9 mouse cellular contexts compared by ENCODE assay signal in genomic region chr3:97811651-97812399, GRCm38 (mm10).
A peak's percentile ranks its signal among the peaks of the same experiment; 100 is the strongest.
DNase-seq lines count a peak whose midpoint lies in the region; ATAC-seq and TF ChIP-seq lines count a peak whose summit lies in the region.
"Had no signal": no experiment of that assay in that cellular context is flagged by ENCODE, and none has a peak within 500 bp of the region (broad histone marks: within the 10 kb centered on the region; RNA-seq: fewer than 3 reads in every experiment).

No protein-coding gene starts in this region.

- DNase-seq in forebrain, embryonic 10.5 days (ENCODE audit: extremely low spot score, low spot score): no peak
- DNase-seq in midbrain, embryonic 14.5 days: peak; percentile 23
- no peak for DNase-seq in midbrain, embryonic 10.5 days (ENCODE audit: low spot score)
- peak; percentile 69 to 75 for DNase-seq in heart, postnatal 10 days
- DNase-seq in midbrain, postnatal 0 days (ENCODE audit: low spot score): peak; percentile 93
- DNase-seq in urinary bladder, postnatal 36 days (ENCODE audit: low spot score in 2 of 2): no peak

- no peak overlapping the region for H3K9ac ChIP-seq in forebrain, embryonic 13.5 days
- H3K9ac ChIP-seq in midbrain, embryonic 14.5 days (replicated peaks; ENCODE audit: low read length): no peak overlapping the region
- H3K9ac ChIP-seq in midbrain, postnatal 0 days (replicated peaks; ENCODE audit: low read length, poor library complexity, severe bottlenecking): peak overlapping the region; percentile 33; the same call in 1 of the 2 replicates

- no peaks in the 10 kb centered on the region for H3K36me3 ChIP-seq in forebrain, embryonic 13.5 days (ENCODE audit: poor library complexity, severe bottlenecking)
- no peaks in the 10 kb centered on the region for H3K36me3 ChIP-seq in forebrain, embryonic 10.5 days (replicated peaks)
- H3K36me3 ChIP-seq in midbrain, embryonic 14.5 days (ENCODE audit: control insufficient read depth, insufficient read depth, low read length): no peaks in the 10 kb centered on the region
- no peaks in the 10 kb centered on the region for H3K36me3 ChIP-seq in midbrain, embryonic 10.5 days
- no peaks in the 10 kb centered on the region for H3K36me3 ChIP-seq in midbrain, postnatal 0 days (ENCODE audit: insufficient read depth, low read length)

- H3K9me3 ChIP-seq in forebrain, embryonic 13.5 days (replicated peaks): no peaks in the 10 kb centered on the region
- no peaks in the 10 kb centered on the region for H3K9me3 ChIP-seq in forebrain, embryonic 10.5 days
- no peaks in the 10 kb centered on the region for H3K9me3 ChIP-seq in midbrain, embryonic 14.5 days (ENCODE audit: control insufficient read depth, low read length)
- H3K9me3 ChIP-seq in midbrain, embryonic 10.5 days (replicated peaks): no peaks in the 10 kb centered on the region
- H3K9me3 ChIP-seq in midbrain, postnatal 0 days (ENCODE audit: low read length): no peaks in the 10 kb centered on the region

- WGBS in forebrain, embryonic 13.5 days: 28% methylated on average over 7 of the region's 7 CpGs
- 23% methylated on average over 7 of the region's 7 CpGs for WGBS in forebrain, embryonic 10.5 days
- WGBS in midbrain, embryonic 14.5 days: 29% methylated on average over 7 of the region's 7 CpGs
- 25% methylated on average over 7 of the region's 7 CpGs for WGBS in midbrain, embryonic 10.5 days
- 22% methylated on average over 7 of the region's 7 CpGs for WGBS in midbrain, postnatal 0 days

- no peak for TF ChIP-seq CTCF in midbrain, postnatal 0 days (IDR thresholded peaks at IDR 0.05)

- ATAC-seq in forebrain, embryonic 13.5 days: peak; percentile 68; the same call in 1 of the 2 replicates
- no peak for ATAC-seq in midbrain, embryonic 14.5 days (ENCODE audit: low FRiP score, low TSS enrichment)
- ATAC-seq in midbrain, postnatal 0 days (ENCODE audit: low FRiP score): peak; percentile 94
- ATAC-seq in inflammation-experienced regulatory T-cells, adult 6 months: no peak

- peaks cover 22% of the 10 kb centered on the region for H3K4me1 ChIP-seq in forebrain, embryonic 13.5 days
- H3K4me1 ChIP-seq in forebrain, embryonic 10.5 days: peaks cover 23% of the 10 kb centered on the region
- H3K4me1 ChIP-seq in midbrain, embryonic 14.5 days (ENCODE audit: control insufficient read depth, insufficient read depth, low read length): no peaks in the 10 kb centered on the region
- H3K4me1 ChIP-seq in midbrain, embryonic 10.5 days: peaks cover 26% of the 10 kb centered on the region
- H3K4me1 ChIP-seq in midbrain, postnatal 0 days (ENCODE audit: insufficient read depth, low read length): peaks cover 10% of the 10 kb centered on the region; the same call in 1 of the 2 replicates

- H3K4me2 ChIP-seq in forebrain, embryonic 13.5 days: no peak overlapping the region
- no peak overlapping the region for H3K4me2 ChIP-seq in midbrain, embryonic 14.5 days (ENCODE audit: low read length)
- H3K4me2 ChIP-seq in midbrain, postnatal 0 days (ENCODE audit: low read depth, low read length, poor library complexity, severe bottlenecking): peak overlapping the region; percentile 24; the same call in 1 of the 2 replicates

- no peak overlapping the region for H3K27ac ChIP-seq in forebrain, embryonic 13.5 days
- no peak overlapping the region for H3K27ac ChIP-seq in forebrain, embryonic 10.5 days
- H3K27ac ChIP-seq in midbrain, embryonic 14.5 days (replicated peaks; ENCODE audit: low read depth, low read length): no peak overlapping the region
- H3K27ac ChIP-seq in midbrain, embryonic 10.5 days (replicated peaks): no peak overlapping the region
- H3K27ac ChIP-seq in midbrain, postnatal 0 days (ENCODE audit: low read depth, low read length): peak overlapping the region; percentile 82

- no peak overlapping the region for H3K4me3 ChIP-seq in forebrain, embryonic 13.5 days
- no peak overlapping the region for H3K4me3 ChIP-seq in forebrain, embryonic 10.5 days
- no peak overlapping the region for H3K4me3 ChIP-seq in midbrain, embryonic 14.5 days (replicated peaks; ENCODE audit: low read depth, low read length)
- no peak overlapping the region for H3K4me3 ChIP-seq in midbrain, embryonic 10.5 days
- H3K4me3 ChIP-seq in midbrain, postnatal 0 days (ENCODE audit: low read depth, low read length): no peak overlapping the region

- intact Hi-C loops in heart, postnatal 10 days (cut with DNase I): no loop called here

- no peaks in the 10 kb centered on the region for H3K27me3 ChIP-seq in forebrain, embryonic 13.5 days
- H3K27me3 ChIP-seq in forebrain, embryonic 10.5 days (ENCODE audit: poor library complexity, severe bottlenecking): no peaks in the 10 kb centered on the region
- H3K27me3 ChIP-seq in midbrain, embryonic 14.5 days (ENCODE audit: control insufficient read depth, insufficient read depth, low read length): no peaks in the 10 kb centered on the region
- H3K27me3 ChIP-seq in midbrain, embryonic 10.5 days (ENCODE audit: low read depth, poor library complexity, severe bottlenecking): no peaks in the 10 kb centered on the region
- no peaks in the 10 kb centered on the region for H3K27me3 ChIP-seq in midbrain, postnatal 0 days (ENCODE audit: insufficient read depth, low read length)
- H3K27me3 ChIP-seq: CH12.LX had no signal

Comparison
In these comparisons a context has a peak if more than half of its experiments do, and no peak if none do; other contexts are left out.
1. ATAC-seq: peak in forebrain, embryonic 13.5 days (single experiment) and midbrain, postnatal 0 days (single experiment); none in midbrain, embryonic 14.5 days (single experiment) and inflammation-experienced regulatory T-cells, adult 6 months (single experiment).
2. DNase-seq: peak in midbrain, embryonic 14.5 days (single experiment), heart, postnatal 10 days (2 of 2) and midbrain, postnatal 0 days (single experiment); none in forebrain, embryonic 10.5 days (single experiment), midbrain, embryonic 10.5 days (single experiment) and urinary bladder, postnatal 36 days (0 of 2).